In genomic region chr14:20479291-20480194, GRCm38 (mm10) we compare ENCODE assay signal across 7 mouse cellular contexts. TPM values are rescaled to one million over a fixed set of nuclear protein-coding genes. Genes with fewer than 3 reads are reported as not detected.
DNase-seq lines count a peak whose midpoint lies in the region; ATAC-seq and TF ChIP-seq lines count a peak whose summit lies in the region.

TSS of gene Anxa7 (minus strand) at chr14:20480133.

- peak within 1 kb of the TSS; percentile 72 for H3K4me3 ChIP-seq in intestine, postnatal 0 days (ENCODE audit: low read depth, low read length)
- peak within 1 kb of the TSS; percentile 62 for H3K4me3 ChIP-seq in midbrain, embryonic 12.5 days

- no peaks in the 10 kb centered on the region; the same call in 1 of the 2 replicates for H3K36me3 ChIP-seq in intestine, postnatal 0 days (ENCODE audit: control insufficient read depth, insufficient read depth)
- peaks cover 9% of the 10 kb centered on the region; the same call in 1 of the 2 replicates for H3K36me3 ChIP-seq in midbrain, embryonic 12.5 days

- H3K9ac ChIP-seq in intestine, postnatal 0 days (ENCODE audit: low read depth, low read length) = peak within 1 kb of the TSS; percentile 69
- H3K9ac ChIP-seq in midbrain, embryonic 12.5 days (replicated peaks) = peak within 1 kb of the TSS; percentile 57

- peak within 1 kb of the TSS; percentile 83 for H3K4me2 ChIP-seq in intestine, postnatal 0 days (replicated peaks; ENCODE audit: low read depth)
- H3K4me2 ChIP-seq in midbrain, embryonic 12.5 days (replicated peaks) = peak within 1 kb of the TSS; percentile 97

- no peaks in the 10 kb centered on the region for H3K4me1 ChIP-seq in intestine, postnatal 0 days (replicated peaks; ENCODE audit: control insufficient read depth, insufficient read depth, low read length)
- H3K4me1 ChIP-seq in midbrain, embryonic 12.5 days = peaks cover 8% of the 10 kb centered on the region

- intact Hi-C loops in left cerebral cortex, postnatal 4 days (cut with DNase I) = no loop called here

- H3K9me3 ChIP-seq in intestine, postnatal 0 days (ENCODE audit: control insufficient read depth) = no peaks in the 10 kb centered on the region
- H3K9me3 ChIP-seq in midbrain, embryonic 12.5 days = no peaks in the 10 kb centered on the region

- WGBS in intestine, postnatal 0 days = under 1% methylated on average over 48 of the region's 48 CpGs
- WGBS in midbrain, embryonic 12.5 days = 2% methylated on average over 48 of the region's 48 CpGs

- ATAC-seq in intestine, postnatal 0 days = peak; percentile 92
- peak; percentile 70; the same call in 1 of the 2 replicates for ATAC-seq in midbrain, embryonic 12.5 days (ENCODE audit: low FRiP score, low read depth)

- DNase-seq in adrenal gland, adult 8-10 months = peak; percentile 62
- peak; percentile 79 for DNase-seq in embryo, embryonic 9.5 days (ENCODE audit: extremely low spot score)
- DNase-seq in gastrocnemius, postnatal 4 days (ENCODE audit: low spot score in 2 of 2) = peak; percentile 35 to 66
- DNase-seq in left cerebral cortex, postnatal 4 days = peak; percentile 45
- DNase-seq in spleen, adult 12 weeks (ENCODE audit: low spot score) = peak; percentile 63

- no peaks in the 10 kb centered on the region for H3K27me3 ChIP-seq in intestine, postnatal 0 days (replicated peaks; ENCODE audit: control insufficient read depth, insufficient read depth, low read length)
- peaks cover 14% of the 10 kb centered on the region; the same call in 1 of the 2 replicates for H3K27me3 ChIP-seq in midbrain, embryonic 12.5 days

- peak within 1 kb of the TSS; percentile 88 for H3K27ac ChIP-seq in intestine, postnatal 0 days (ENCODE audit: low read depth, low read length)
- H3K27ac ChIP-seq in midbrain, embryonic 12.5 days (replicated peaks) = no peak within 1 kb of the TSS

- peak; percentile 48; the same call in 1 of the 2 replicates for TF ChIP-seq CTCF in intestine, postnatal 0 days (IDR thresholded peaks at IDR 0.05; ENCODE audit: low read depth)

RNA-seq across cellular contexts. Expression of gene Anxa7, which starts in this region (rescaled TPM):
- 100 to 1,000 TPM; 118 to 129 (median 120) TPM for total RNA-seq in adrenal gland, adult 8-10 months (2022)
- 10 to 100 TPM; 43.1 to 52.3 TPM for total RNA-seq in gastrocnemius, postnatal 4 days (2021)
- polyA plus RNA-seq in intestine, postnatal 0 days (2015; fragmentation: Nextera tagmentation; extraction: Ambion mirVana) = 33.6 and 37.8 TPM in 2 replicates
- total RNA-seq in left cerebral cortex, postnatal 4 days (2021) = 10 to 100 TPM; 46.1 to 50.4 TPM
- polyA plus RNA-seq in midbrain, embryonic 12.5 days (2016; fragmentation: Nextera tagmentation; extraction: Ambion mirVana) = 11.0 and 12.2 TPM in 2 replicates
